Mouse (Mus musculus) neural tube, embryonic 14.5 days (tissue): ENCODE results near the gene Map3k13. TPM values are rescaled to one million over a fixed set of nuclear protein-coding genes. Genes with fewer than 3 reads are reported as not detected.
"Not testable (repeated sequence)": the region's sequence is repeated elsewhere in the genome, so short reads cannot be mapped to it uniquely, and the experiment has no call there.

Experiments used
- ATAC-seq: fragments of 200-750 bp; cut with Nextera tagmentation; 2 replicates; pipeline ENCODE4 v1.8.0; 2017; ENCODE audit warnings: low read depth, mild to moderate bottlenecking, moderate TSS enrichment, moderate library complexity
- H3K27ac ChIP-seq: fragments of 300-500 bp; sonication (generic); 2 replicates; pipeline ENCODE4 v1.5.1; 2014; ENCODE audit warnings: low read depth, mild to moderate bottlenecking, control low read depth, low read length, moderate library complexity, mixed read lengths
- H3K27me3 ChIP-seq: fragments of 300-500 bp; sonication (generic); 2 replicates; pipeline ENCODE4 v1.6.1; 2014; ENCODE audit warnings: low read length; ENCODE audit not compliant: control insufficient read depth, insufficient read depth
- H3K36me3 ChIP-seq: fragments of 300-500 bp; sonication (generic); 2 replicates; pipeline ENCODE4 v1.6.1; 2014; ENCODE audit warnings: low read length, mixed read lengths; ENCODE audit not compliant: control insufficient read depth, insufficient read depth
- H3K4me1 ChIP-seq: fragments of 300-500 bp; sonication (generic); 2 replicates; pipeline ENCODE4 v1.6.1; 2014; ENCODE audit warnings: low read length; ENCODE audit not compliant: control insufficient read depth, insufficient read depth
- H3K4me2 ChIP-seq: fragments of 300-500 bp; sonication (generic); 2 replicates; pipeline ENCODE4 v1.6.1; 2014; ENCODE audit warnings: mild to moderate bottlenecking, low read depth, low read length, control low read depth
- H3K4me3 ChIP-seq: fragments of 300-500 bp; sonication (generic); 2 replicates; pipeline ENCODE4 v1.5.1; 2014; ENCODE audit warnings: low read depth, low read length, control low read depth, mixed read lengths
- H3K9ac ChIP-seq: fragments of 300-500 bp; sonication (generic); replicated peaks from 2 replicates; pipeline ENCODE4 v1.6.1; 2014; ENCODE audit warnings: low read depth, mild to moderate bottlenecking, control low read depth, low read length, mixed read lengths
- H3K9me3 ChIP-seq: fragments of 300-500 bp; sonication (generic); 2 replicates; pipeline ENCODE4 v1.6.1; 2016; ENCODE audit warnings: low read length; ENCODE audit not compliant: control insufficient read depth
- WGBS: fragments of 180-500 bp; shearing (Covaris S2); extraction: QIAGEN DNeasy Blood & Tissue Kit; methylation state at CpG from one replicate; pipeline ENCODE4 v1.1.7; 2014; 5-methylcytosine and 5-hydroxymethylcytosine counted together
- polyA plus RNA-seq: library from polyadenylated mRNA; unstranded; fragments of >200 nt; fragmentation: Nextera tagmentation; extraction: Ambion mirVana; gene quantifications from 2 replicates; pipeline ENCODE4 v1.2.1, GENCODE M21; 2014

The Map3k13 gene
- polyA plus RNA-seq, 1 experiment from 2014 or later, result 10.7 TPM

GRCm38 (mm10) chr16:21793080-21793810 is 901 bp upstream of the Map3k13 start:
- 40% methylated on average over 2 of the region's 2 CpGs for WGBS
- peak overlapping the region; percentile 87; the same call in 1 of the 2 replicates for H3K27ac ChIP-seq

GRCm38 (mm10) chr16:21794697-21795045 is 525 bp downstream of the Map3k13 start:
- no peaks in the 10 kb centered on the region for H3K9me3 ChIP-seq
- no peaks in the 10 kb centered on the region; the same call in 1 of the 2 replicates for H3K36me3 ChIP-seq
- H3K27ac ChIP-seq, result peak overlapping the region; percentile 87
- peak overlapping the region; percentile 79 for H3K4me2 ChIP-seq
- peak overlapping the region; percentile 76 for H3K9ac ChIP-seq
- no peaks in the 10 kb centered on the region for H3K27me3 ChIP-seq
- H3K4me1 ChIP-seq, result peaks cover 12% of the 10 kb centered on the region
- whole genome bisulfite sequencing, result under 1% methylated on average over 14 of the region's 14 CpGs
- peak overlapping the region; percentile 83 for H3K4me3 ChIP-seq
- no peak for ATAC-seq

More at GRCm38 (mm10) chr16:21793080-21793810, 901 bp upstream of the Map3k13 start:
- not testable (repeated sequence) for H3K27me3 ChIP-seq, H3K36me3 ChIP-seq, H3K9me3 ChIP-seq, ATAC-seq
- Histone ChIP-seq H3K4me1 (peaks cover 12% of the 10 kb centered on the region), H3K4me2 (peak overlapping the region; percentile 79), H3K4me3 (peak overlapping the region; percentile 83), H3K9ac (peak overlapping the region; percentile 76)

- H3K9me3 ChIP-seq, result no peaks in the 10 kb centered on the region
- ATAC-seq, result no peak
- peak overlapping the region; percentile 79 for H3K4me2 ChIP-seq
- H3K27me3 ChIP-seq, result no peaks in the 10 kb centered on the region
- H3K4me3 ChIP-seq, result peak overlapping the region; percentile 83
- no peak overlapping the region for H3K27ac ChIP-seq
- 7% methylated on average over 5 of the region's 5 CpGs for WGBS
- H3K9ac ChIP-seq, result peak overlapping the region; percentile 76; the same call in 1 of the 2 replicates
- peaks cover 12% of the 10 kb centered on the region for H3K4me1 ChIP-seq
- H3K36me3 ChIP-seq, result no peaks in the 10 kb centered on the region; the same call in 1 of the 2 replicates
These were observed 925 bp downstream of the Map3k13 start for GRCm38 (mm10) chr16:21795071-21795470.

- Histone ChIP-seq H3K9ac (no peak overlapping the region), H3K4me2 (no peak overlapping the region), H3K4me1 (no peaks in the 10 kb centered on the region), H3K27me3 (no peaks in the 10 kb centered on the region), H3K36me3 (peaks cover 8% of the 10 kb centered on the region; the same call in 1 of the 2 replicates), H3K4me3 (no peak overlapping the region), H3K9me3 (no peaks in the 10 kb centered on the region), H3K27ac (no peak overlapping the region)
- ATAC-seq, result no peak
- WGBS, result 90% methylated on average over 1 of the region's 1 CpGs
These were observed 10.1 kb downstream of the Map3k13 start for GRCm38 (mm10) chr16:21804258-21804657.

GRCm38 (mm10) chr16:21806892-21807291 is 12.7 kb downstream of the Map3k13 start:
- no peak overlapping the region for H3K4me3 ChIP-seq
- H3K9me3 ChIP-seq, result no peaks in the 10 kb centered on the region
- no peaks in the 10 kb centered on the region; the same call in 1 of the 2 replicates for H3K36me3 ChIP-seq
- ATAC-seq, result no peak
- no peak overlapping the region for H3K4me2 ChIP-seq
- no peak overlapping the region for H3K27ac ChIP-seq
- no peaks in the 10 kb centered on the region for H3K4me1 ChIP-seq
- H3K9ac ChIP-seq, result no peak overlapping the region
- 95% methylated on average over 1 of the region's 1 CpGs for WGBS
- H3K27me3 ChIP-seq, result no peaks in the 10 kb centered on the region

GRCm38 (mm10) chr16:21807786-21808185 is 13.6 kb downstream of the Map3k13 start:
- not testable (repeated sequence) for H3K4me2 ChIP-seq, H3K9ac ChIP-seq, H3K36me3 ChIP-seq, ATAC-seq, H3K9me3 ChIP-seq, H3K4me3 ChIP-seq, H3K27me3 ChIP-seq, H3K27ac ChIP-seq, H3K4me1 ChIP-seq
- 89% methylated on average over 7 of the region's 7 CpGs for WGBS

- Histone ChIP-seq H3K4me2 (no peak overlapping the region), H3K4me3 (no peak overlapping the region), H3K9me3 (no peaks in the 10 kb centered on the region), H3K36me3 (no peaks in the 10 kb centered on the region; the same call in 1 of the 2 replicates), H3K27me3 (no peaks in the 10 kb centered on the region), H3K27ac (no peak overlapping the region), H3K9ac (no peak overlapping the region), H3K4me1 (peaks cover 3% of the 10 kb centered on the region; the same call in 1 of the 2 replicates)
- WGBS, result 71% methylated on average over 6 of the region's 6 CpGs
- ATAC-seq, result no peak
These were observed 19.2 kb downstream of the Map3k13 start for GRCm38 (mm10) chr16:21813164-21813834.

GRCm38 (mm10) chr16:21814861-21815668 is 20.9 kb downstream of the Map3k13 start:
- peak overlapping the region; percentile 14; the same call in 1 of the 2 replicates for H3K4me2 ChIP-seq
- H3K4me1 ChIP-seq, result peaks cover 3% of the 10 kb centered on the region; the same call in 1 of the 2 replicates
- H3K27ac ChIP-seq, result no peak overlapping the region
- no peaks in the 10 kb centered on the region for H3K36me3 ChIP-seq
- H3K9ac ChIP-seq, result no peak overlapping the region
- peak; percentile 60; the same call in 1 of the 2 replicates for ATAC-seq
- H3K9me3 ChIP-seq, result no peaks in the 10 kb centered on the region
- H3K4me3 ChIP-seq, result no peak overlapping the region
- no peaks in the 10 kb centered on the region for H3K27me3 ChIP-seq
- 48% methylated on average over 11 of the region's 11 CpGs for WGBS
